Mouse (Mus musculus) CD4-positive helper T cell, adult 2 months (primary cell): ENCODE data around the gene Olfr598.
"Not testable (repeated sequence)": the region's sequence is repeated elsewhere in the genome, so short reads cannot be mapped to it uniquely, and the experiment has no call there.

Experiments used
- DNase-seq: peaks from one replicate; pipeline ENCODE4 v3.0.0-alpha.2; 2012; ENCODE audit warnings: low read depth, missing footprints, low spot score

Olfr598 gene

GRCm38 (mm10) chr7:103323268-103323667 lies at the start of gene Olfr598:
Gene Olfr598 (plus strand): TSS chr7:103323568.
- DNase-seq: no peak

DNA sequence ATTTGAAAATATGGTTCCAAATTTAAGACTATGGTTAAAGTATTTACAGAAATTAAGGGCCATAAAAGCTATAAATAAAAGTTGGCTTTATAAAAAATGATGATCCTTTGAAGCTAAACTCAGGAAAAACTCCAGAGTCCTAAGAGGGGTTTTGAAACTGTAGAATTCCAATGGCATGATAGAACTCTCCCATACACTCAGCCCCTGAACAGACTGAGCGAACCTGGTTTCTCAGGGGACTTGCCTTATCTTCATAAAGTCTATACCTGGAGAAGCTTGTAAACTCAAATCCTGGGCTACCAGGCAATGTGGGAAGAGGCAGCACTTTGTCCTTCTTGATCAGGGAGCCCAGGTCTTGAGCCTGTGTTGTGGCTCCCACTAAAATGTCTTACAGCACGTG lies 18.0 kb upstream of the Olfr598 start, which contains the start of gene Olfr596:
Gene Olfr596, plus strand, starts transcription at position 301 of the 400 bp plus-strand sequence.
- DNase-seq: not testable (repeated sequence)

DNA sequence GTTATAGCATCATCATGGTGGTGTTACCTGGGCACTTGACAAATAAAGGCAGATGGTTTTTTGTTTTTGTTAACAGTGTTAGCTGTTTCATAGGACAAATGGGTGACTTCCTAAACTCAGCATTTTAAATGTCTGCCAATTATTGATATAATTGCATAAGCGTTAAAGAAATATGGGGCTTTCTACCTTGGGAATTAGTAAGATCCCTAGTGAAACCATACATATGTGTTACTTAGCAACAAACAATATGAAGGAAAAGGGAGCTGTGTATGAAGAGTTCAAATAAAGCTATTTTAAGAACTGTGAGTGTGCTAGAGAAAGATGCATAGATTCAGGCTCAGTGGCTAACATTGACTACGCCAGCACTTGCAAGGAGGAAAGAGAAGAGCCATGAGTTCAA lies 7.4 kb upstream of the Olfr598 start, which contains the start of gene Olfr597:
Gene Olfr597, plus strand, starts transcription at position 301 of the 400 bp plus-strand sequence.
- DNase-seq: not testable (repeated sequence)

DNA sequence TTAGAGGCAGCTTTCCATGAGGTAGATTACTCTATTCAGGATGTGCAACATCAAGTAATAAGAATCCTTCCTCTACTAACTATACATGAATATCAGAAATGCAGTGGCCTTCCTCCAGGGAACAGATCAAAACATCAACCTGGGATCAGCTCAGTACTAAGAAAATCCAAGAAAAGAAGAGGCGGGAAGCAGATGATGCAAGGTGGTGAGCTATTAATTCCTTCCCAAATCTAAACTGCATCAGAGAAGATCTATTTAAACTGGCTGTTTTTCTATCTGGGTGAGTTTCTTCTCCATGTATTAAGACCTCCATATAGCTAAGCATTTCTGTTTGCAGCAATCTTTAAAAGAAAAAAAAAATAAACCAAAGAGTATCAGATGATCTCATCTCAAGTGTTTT lies 12.2 kb downstream of the Olfr598 start, which contains the start of gene Olfr599:
Gene Olfr599, plus strand, starts transcription at position 301 of the 400 bp plus-strand sequence.
- no peak for DNase-seq

- no peak for DNase-seq
These were observed 26.2 kb downstream of the Olfr598 start, which contains the start of gene Olfr600 for GRCm38 (mm10) chr7:103349569-103349968. Gene Olfr600 (minus strand): TSS chr7:103349669.

GRCm38 (mm10) chr7:103362555-103362954 lies 39.2 kb downstream of the Olfr598 start, which contains the start of gene Olfr601:
Gene Olfr601 (minus strand): TSS chr7:103362655.
- no peak for DNase-seq
